Mouse (Mus musculus) liver, postnatal 0 days (tissue): ENCODE measurements around the gene Il10rb. TPM values are rescaled to one million over a fixed set of nuclear protein-coding genes. Genes with fewer than 3 reads are reported as not detected.

Experiments used
- ATAC-seq: fragments of 200-750 bp; cut with Nextera tagmentation; 2 replicates; pipeline ENCODE4 v1.8.0; 2017; ENCODE audit warnings: mild to moderate bottlenecking, moderate library complexity
- DNase-seq: peaks from one replicate; pipeline ENCODE4 v3.0.0-alpha.2; 2016
- H3K27ac ChIP-seq: fragments of 300-500 bp; sonication (generic); 2 replicates; pipeline ENCODE4 v1.5.1; 2014; ENCODE audit warnings: antibody characterized with exemption, moderate library complexity, mild to moderate bottlenecking, low read depth
- H3K27me3 ChIP-seq: fragments of 300-500 bp; sonication (generic); 2 replicates; pipeline ENCODE4 v1.6.1; 2014; ENCODE audit warnings: low read length, control low read depth, mixed read lengths; ENCODE audit not compliant: insufficient read depth
- H3K36me3 ChIP-seq: fragments of 300-500 bp; sonication (generic); replicated peaks from 2 replicates; pipeline ENCODE4 v1.6.1; 2014; ENCODE audit warnings: mild to moderate bottlenecking, control low read depth, low read length, moderate library complexity, mixed read lengths; ENCODE audit not compliant: insufficient read depth
- H3K4me1 ChIP-seq: fragments of 300-500 bp; sonication (generic); 2 replicates; pipeline ENCODE4 v1.6.1; 2014; ENCODE audit warnings: antibody characterized with exemption, mild to moderate bottlenecking, control low read depth; ENCODE audit not compliant: insufficient read depth
- H3K4me2 ChIP-seq: fragments of 300-500 bp; sonication (generic); 2 replicates; pipeline ENCODE4 v1.6.1; 2014; ENCODE audit warnings: low read depth, mild to moderate bottlenecking, low read length, moderate library complexity, mixed read lengths
- H3K4me3 ChIP-seq: fragments of 300-500 bp; sonication (generic); 2 replicates; pipeline ENCODE4 v1.5.1; 2014; ENCODE audit warnings: low read depth, low read length
- H3K9ac ChIP-seq: fragments of 300-500 bp; sonication (generic); replicated peaks from 2 replicates; pipeline ENCODE4 v1.6.1; 2014; ENCODE audit warnings: mild to moderate bottlenecking, moderate library complexity
- H3K9me3 ChIP-seq: fragments of 300-500 bp; sonication (generic); 2 replicates; pipeline ENCODE4 v1.6.1; 2016; ENCODE audit warnings: mild to moderate bottlenecking, control low read depth, low read length, mixed read lengths
- CTCF ChIP-seq: sonication (generic); IDR thresholded peaks from 2 replicates; pipeline ENCODE4 v1.5.1; 2016; ENCODE audit warnings: antibody characterized with exemption, low read depth
- EP300 ChIP-seq: IDR thresholded peaks from 2 replicates; pipeline ENCODE4 v1.6.1; 2016; ENCODE audit warnings: antibody characterized with exemption, low read depth, mild to moderate bottlenecking
- WGBS: fragments of 180-500 bp; shearing (Covaris S2); extraction: QIAGEN DNeasy Blood & Tissue Kit; methylation state at CpG from one replicate; pipeline ENCODE4 v1.1.7; 2014; ENCODE audit not compliant: insufficient replicate concordance; 5-methylcytosine and 5-hydroxymethylcytosine counted together
- polyA plus RNA-seq: library from polyadenylated mRNA; unstranded; fragments of >200 nt; fragmentation: Nextera tagmentation; extraction: Ambion mirVana; gene quantifications from 2 replicates; pipeline ENCODE4 v1.2.1, GENCODE M21; 2015

The Il10rb gene
- polyA plus RNA-seq, 1 experiment from 2014 or later, result 26.4 TPM

DNA sequence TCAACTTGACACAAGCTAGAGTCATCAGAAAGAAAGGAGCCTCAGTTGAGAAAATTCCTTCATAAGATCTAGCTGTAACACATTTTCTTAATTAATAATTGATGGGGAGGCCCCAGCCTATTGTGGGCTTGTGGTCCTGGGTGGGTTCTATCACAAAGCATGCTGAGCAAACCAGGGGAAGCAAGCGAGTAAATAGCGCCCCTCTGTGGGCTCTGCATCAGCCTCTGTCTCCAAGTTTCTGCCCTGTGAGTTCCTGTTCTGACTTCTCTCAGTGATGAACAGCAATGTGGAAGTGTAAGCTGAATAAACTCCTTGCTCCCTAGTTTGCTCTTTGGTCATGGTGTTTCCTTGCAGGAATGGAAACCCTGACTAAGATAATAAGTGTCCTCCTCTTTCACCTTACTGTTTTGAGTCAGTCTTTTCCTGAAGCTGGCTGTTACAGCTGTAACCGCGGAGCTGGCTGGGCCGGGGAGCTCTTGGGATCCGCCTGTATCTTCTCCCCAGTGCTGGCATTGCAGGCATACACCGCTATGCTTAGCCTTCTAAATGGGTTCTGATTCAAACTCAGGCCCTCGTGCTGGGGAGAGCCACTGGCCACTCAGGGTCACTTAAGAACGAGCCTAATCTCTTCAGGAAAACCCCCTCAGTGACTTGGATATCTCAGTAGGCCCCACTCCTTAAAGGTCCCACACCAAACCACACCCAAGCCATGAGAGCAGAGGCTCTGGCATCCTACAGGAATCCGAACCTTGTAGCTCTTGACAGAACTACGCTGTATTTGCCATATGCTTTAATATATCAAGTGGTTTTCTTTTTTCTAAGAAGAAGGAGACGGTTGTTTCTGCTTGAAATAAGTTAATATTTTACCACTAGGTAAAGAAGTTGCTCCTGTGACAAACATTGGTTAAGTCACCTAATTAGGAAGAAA lies 44.4 kb downstream of the Il10rb start:
- 80% methylated on average over 12 of the region's 12 CpGs for WGBS
- DNase-seq (no peak), ATAC-seq (no peak)
- Histone ChIP-seq H3K9me3 (no peaks in the 10 kb centered on the region), H3K27me3 (no peaks in the 10 kb centered on the region), H3K4me1 (peaks cover 65% of the 10 kb centered on the region), H3K9ac (no peak overlapping the region), H3K4me2 (no peak overlapping the region), H3K36me3 (no peaks in the 10 kb centered on the region), H3K27ac (no peak overlapping the region; the same call in 1 of the 2 replicates), H3K4me3 (no peak overlapping the region)
- TF ChIP-seq CTCF (peak; percentile 47), EP300 (no peak)

DNA sequence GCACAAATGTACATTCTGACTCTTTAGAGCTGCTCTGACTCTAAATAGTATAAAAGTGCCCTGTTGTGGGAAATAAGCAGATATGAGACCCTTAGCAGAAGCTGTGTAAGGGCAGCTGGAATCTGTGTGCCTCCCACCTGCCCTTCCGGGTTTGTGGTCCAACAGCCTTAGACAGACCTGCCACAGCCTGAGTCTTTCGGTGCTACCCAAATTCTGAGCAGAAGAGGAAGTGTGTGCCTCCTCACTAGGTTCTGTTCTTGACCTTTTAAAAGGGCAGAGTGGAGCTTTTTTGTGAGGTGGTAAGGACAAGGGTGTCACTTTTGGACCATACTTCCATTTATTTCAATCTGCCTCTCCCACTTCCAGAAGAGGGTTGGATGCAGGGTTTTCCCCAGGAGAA lies 46.0 kb downstream of the Il10rb start:
- H3K27me3 ChIP-seq, result no peaks in the 10 kb centered on the region
- TF ChIP-seq CTCF (no peak), EP300 (no peak)
- no peak overlapping the region for H3K9ac ChIP-seq
- ATAC-seq (no peak), DNase-seq (no peak)
- 23% methylated on average over 2 of the region's 2 CpGs for WGBS
- no peak overlapping the region for H3K4me2 ChIP-seq
- no peaks in the 10 kb centered on the region for H3K9me3 ChIP-seq
- H3K27ac ChIP-seq, result peak overlapping the region; percentile 58
- H3K36me3 ChIP-seq, result no peaks in the 10 kb centered on the region
- peaks cover 57% of the 10 kb centered on the region for H3K4me1 ChIP-seq
- H3K4me3 ChIP-seq, result no peak overlapping the region

DNA sequence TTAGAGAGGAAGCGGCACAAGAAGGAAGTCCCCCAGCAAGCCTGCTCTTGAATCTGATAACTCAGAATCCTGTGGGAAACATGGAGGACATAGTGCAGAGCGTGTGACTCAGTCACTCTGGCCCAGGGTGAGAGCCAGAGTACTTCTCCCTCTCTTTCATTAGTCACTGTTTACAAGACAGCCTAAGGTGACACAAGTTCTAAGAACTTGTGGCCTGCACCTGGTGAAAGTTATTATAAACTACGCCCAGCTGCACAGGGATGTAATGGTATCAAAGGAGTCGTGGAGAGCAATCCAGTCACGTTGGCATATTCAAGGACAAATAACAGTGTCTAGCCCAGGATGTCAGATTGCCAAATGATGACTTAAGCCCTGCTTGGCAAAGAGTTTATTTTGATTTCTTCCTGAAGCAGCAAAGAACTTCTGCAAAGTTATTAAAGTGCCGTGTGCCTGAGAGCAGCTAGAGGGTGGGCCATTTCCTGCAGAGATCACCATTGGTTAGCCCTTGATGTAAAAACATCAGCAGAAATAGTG lies 46.5 kb downstream of the Il10rb start:
- H3K27ac ChIP-seq, result peak overlapping the region; percentile 58
- H3K4me1 ChIP-seq, result peaks cover 52% of the 10 kb centered on the region
- H3K36me3 ChIP-seq, result no peaks in the 10 kb centered on the region
- H3K4me2 ChIP-seq, result no peak overlapping the region
- 43% methylated on average over 6 of the region's 6 CpGs for WGBS
- ATAC-seq, result peak; percentile 24; the same call in 1 of the 2 replicates
- DNase-seq, result no peak
- H3K9ac ChIP-seq, result no peak overlapping the region
- no peaks in the 10 kb centered on the region for H3K27me3 ChIP-seq
- no peaks in the 10 kb centered on the region for H3K9me3 ChIP-seq
- TF ChIP-seq CTCF (no peak; the same call in 1 of the 2 replicates), EP300 (peak; percentile 33)
- no peak overlapping the region for H3K4me3 ChIP-seq

DNA sequence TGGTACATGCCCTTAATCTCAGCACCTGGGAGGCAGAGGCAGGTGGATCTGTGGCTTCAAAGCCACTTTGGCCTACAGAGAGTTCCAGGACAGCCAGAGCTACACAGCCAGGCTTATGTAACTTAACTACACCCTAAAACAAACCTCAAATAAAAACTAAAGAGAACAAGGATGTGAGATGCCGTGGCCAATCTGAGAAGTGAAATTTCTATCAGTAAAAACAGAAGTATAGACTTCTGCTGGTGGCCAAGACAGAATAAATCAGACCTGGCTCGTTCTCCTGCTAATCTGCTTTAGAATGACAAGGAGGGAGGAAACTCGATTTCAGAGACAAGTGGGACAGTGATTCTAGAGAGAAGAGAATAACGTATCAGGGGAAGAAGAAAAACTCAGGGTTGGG lies 49.9 kb downstream of the Il10rb start:
- H3K36me3 ChIP-seq, result no peaks in the 10 kb centered on the region
- no peak for ATAC-seq
- H3K9me3 ChIP-seq, result no peaks in the 10 kb centered on the region
- no peak for DNase-seq
- peaks cover 31% of the 10 kb centered on the region for H3K4me1 ChIP-seq
- no peak for TF ChIP-seq CTCF
- TF ChIP-seq EP300, result no peak
- no peak overlapping the region for H3K9ac ChIP-seq
- H3K4me3 ChIP-seq, result no peak overlapping the region
- H3K27ac ChIP-seq, result peak overlapping the region; percentile 67
- 44% methylated on average over 4 of the region's 4 CpGs for WGBS
- no peak overlapping the region for H3K4me2 ChIP-seq
- H3K27me3 ChIP-seq, result no peaks in the 10 kb centered on the region

DNA sequence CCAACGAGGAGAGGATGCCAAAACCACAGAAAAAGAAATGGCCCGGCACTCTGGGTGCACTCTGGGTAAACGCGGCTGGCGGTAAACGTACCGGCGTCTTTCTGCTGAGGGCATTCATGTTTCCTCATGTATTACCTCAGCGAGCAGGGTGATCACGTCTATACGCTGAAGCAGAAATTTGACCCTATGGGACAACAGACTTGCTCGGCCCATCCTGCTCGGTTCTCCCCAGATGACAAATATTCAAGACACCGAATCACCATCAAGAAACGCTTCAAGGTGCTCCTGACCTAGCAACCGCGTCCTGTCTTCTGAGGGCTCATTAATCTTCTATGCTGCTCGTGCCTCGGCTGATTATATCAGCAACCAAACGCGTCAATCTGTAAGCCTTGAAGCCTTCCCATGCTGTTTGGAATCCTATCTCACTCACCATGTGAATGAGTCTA lies 52.4 kb downstream of the Il10rb start:
- DNase-seq (no peak), ATAC-seq (no peak)
- Histone ChIP-seq H3K9ac (0 out of 2 replicates have a peak overlapping the region, but pooled peaks have one; percentile 11), H3K4me2 (no peak overlapping the region), H3K4me1 (peaks cover 20% of the 10 kb centered on the region), H3K27me3 (no peaks in the 10 kb centered on the region), H3K4me3 (no peak overlapping the region), H3K9me3 (no peaks in the 10 kb centered on the region), H3K27ac (no peak overlapping the region), H3K36me3 (no peaks in the 10 kb centered on the region)
- 61% methylated on average over 21 of the region's 21 CpGs for WGBS
- no peak for TF ChIP-seq EP300
- no peak for TF ChIP-seq CTCF

DNA sequence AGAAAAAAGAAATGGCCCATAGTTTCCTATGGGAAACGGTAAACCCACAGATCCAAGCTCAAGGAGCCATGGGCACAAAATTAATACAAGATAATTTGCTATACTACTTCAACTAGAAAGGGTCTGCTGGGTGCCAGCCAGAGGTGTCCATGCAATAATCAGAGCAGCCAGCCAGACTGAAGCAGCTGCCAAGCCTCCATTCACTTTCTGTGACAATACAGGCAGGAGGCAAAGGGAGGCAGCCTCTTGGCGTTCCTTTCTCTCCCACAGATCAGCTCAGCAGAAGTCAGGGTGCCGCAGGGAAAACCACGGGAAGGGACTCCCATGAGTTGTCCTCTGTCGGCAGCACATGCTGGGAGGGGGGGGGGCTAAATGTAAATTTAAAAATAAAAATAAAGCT lies 53.0 kb downstream of the Il10rb start:
- H3K27me3 ChIP-seq, result no peaks in the 10 kb centered on the region
- no peak overlapping the region for H3K9ac ChIP-seq
- H3K4me3 ChIP-seq, result no peak overlapping the region
- H3K36me3 ChIP-seq, result no peaks in the 10 kb centered on the region
- H3K4me1 ChIP-seq, result peaks cover 27% of the 10 kb centered on the region
- TF ChIP-seq CTCF (no peak), EP300 (no peak)
- DNase-seq (no peak), ATAC-seq (no peak)
- 0 out of 2 replicates have a peak overlapping the region, but pooled peaks have one; percentile 0 for H3K27ac ChIP-seq
- H3K9me3 ChIP-seq, result no peaks in the 10 kb centered on the region
- WGBS, result 64% methylated on average over 5 of the region's 5 CpGs
- no peak overlapping the region for H3K4me2 ChIP-seq
